Mouse (Mus musculus): ENCODE data around the gene Hgd.

DNA sequence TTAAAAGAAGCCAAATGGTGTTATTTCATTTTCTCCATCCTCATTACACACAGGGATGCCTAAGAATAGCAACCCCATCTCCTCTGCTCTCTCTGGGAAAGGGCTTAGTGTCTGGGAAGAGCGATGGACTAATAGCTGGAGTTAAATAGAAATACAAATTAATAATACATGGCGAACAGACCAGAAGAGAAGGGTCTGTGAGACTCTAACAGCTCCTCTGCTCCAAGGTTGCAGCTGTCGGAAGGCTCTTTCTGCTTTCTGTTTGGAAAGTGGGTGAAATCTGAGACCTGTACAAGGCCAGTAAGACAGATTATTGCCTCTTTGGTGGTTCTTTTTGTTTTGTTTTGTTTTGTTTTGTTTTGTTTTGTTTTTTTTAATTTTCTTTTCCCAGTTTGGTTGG is 8.4 kb upstream of the Hgd start:
- TF ChIP-seq HCFC1 (IDR thresholded peaks at IDR 0.05; ENCODE audit: borderline replicate concordance, insufficient read depth, low read length) (no peak), CHD2 (IDR thresholded peaks at IDR 0.05; ENCODE audit: low read depth, low read length) (no peak), ZC3H11A (IDR thresholded peaks at IDR 0.05; ENCODE audit: borderline replicate concordance, low read depth, low read length) (no peak), ZNF384 (IDR thresholded peaks at IDR 0.05; ENCODE audit: low read depth, low read length) (no peak)

Measured in ES-E14 (cell line).